Mouse (Mus musculus) liver, postnatal 0 days (tissue): Measurements from ENCODE around the gene Rab11fip4.

ENCODE experiments used
- CTCF ChIP-seq: sonication (generic); IDR thresholded peaks from 2 replicates; pipeline ENCODE4 v1.5.1; 2016; ENCODE audit warnings: antibody characterized with exemption, low read depth
- EP300 ChIP-seq: IDR thresholded peaks from 2 replicates; pipeline ENCODE4 v1.6.1; 2016; ENCODE audit warnings: antibody characterized with exemption, low read depth, mild to moderate bottlenecking

- TF ChIP-seq CTCF (0 out of 2 replicates have a peak, but pooled peaks have one; percentile 12), EP300 (no peak)
These were observed 116.1 kb downstream of the Rab11fip4 start for GRCm38 (mm10) chr11:79707084-79707483.
